Mouse (Mus musculus): ENCODE data around the gene Dao.

DNA sequence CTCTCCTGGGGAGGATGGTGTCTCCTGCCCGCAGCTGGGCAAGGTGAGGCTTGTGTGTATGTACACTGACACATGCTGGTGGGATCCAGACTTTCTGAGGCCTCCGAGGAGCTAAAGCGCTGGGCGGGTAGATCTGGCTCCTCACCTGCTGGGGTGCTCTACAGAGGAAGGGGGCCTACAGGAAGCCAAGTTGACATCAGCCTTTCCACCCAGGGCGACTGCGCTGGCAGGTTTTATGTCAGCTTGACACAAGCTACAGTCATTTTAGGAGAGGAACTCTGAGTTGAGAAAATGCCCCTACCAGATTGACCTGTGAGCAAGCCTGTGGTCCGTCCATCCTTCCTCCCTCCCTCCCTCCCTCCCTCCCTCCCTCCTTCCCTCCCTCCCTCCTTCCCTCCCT, 58.2 kb downstream of the Dao start:
- no peak for TF ChIP-seq CTCF (IDR thresholded peaks at IDR 0.05; ENCODE audit: extremely low read depth, insufficient read depth, low read length)
- TF ChIP-seq POLR2A (IDR thresholded peaks at IDR 0.05; ENCODE audit: extremely low read depth, insufficient read depth, low read length): no peak

Data from cortical plate, adult 2 months (tissue).